Mouse (Mus musculus) erythroblast, embryonic 14.5 days (primary cell): ENCODE measurements around the gene Prpf40b.

Source experiments
- GATA1 ChIP-seq: IDR thresholded peaks from 2 replicates; pipeline ENCODE4 v1.6.1; 2012; ENCODE audit warnings: low read length, inconsistent platforms, mixed read lengths
- TAL1 ChIP-seq: IDR thresholded peaks from 3 replicates; pipeline ENCODE4 v1.6.1; 2012; ENCODE audit warnings: low read length, inconsistent platforms, mixed read lengths

DNA sequence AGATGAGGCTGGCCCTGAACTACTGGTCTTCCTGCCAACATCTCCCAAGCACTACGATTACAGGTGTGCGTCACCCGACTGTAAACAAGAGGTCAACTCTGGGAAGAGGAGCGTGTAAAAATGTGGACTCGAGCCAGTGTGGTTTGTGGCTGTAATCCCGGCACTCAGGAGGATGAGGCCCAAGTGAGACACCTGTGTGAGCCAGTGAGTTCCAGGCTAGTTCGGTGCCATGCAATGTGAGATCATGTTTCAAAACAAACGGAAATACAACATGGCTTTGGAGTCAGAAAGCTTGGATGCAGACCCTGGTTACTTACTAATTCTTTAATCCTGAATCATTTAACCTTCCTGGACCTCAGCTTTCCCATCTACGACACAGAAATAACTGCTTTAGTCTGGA, 64.1 kb downstream of the Prpf40b start:
- no peak for TF ChIP-seq TAL1
- no peak for TF ChIP-seq GATA1
